Mouse (Mus musculus): ENCODE data around the gene Muc3a.

- TF ChIP-seq CTCF (IDR thresholded peaks at IDR 0.05; ENCODE audit: control insufficient read depth, insufficient read depth, low read length) (no peak), POLR2A (IDR thresholded peaks at IDR 0.05; ENCODE audit: borderline replicate concordance, control insufficient read depth, low read depth, low read length) (no peak)
Measured at GRCm38 (mm10) chr5:137185362-137185761, 26.8 kb downstream of the Muc3a start.
